Mouse (Mus musculus) ZHBTc4 (cell line): ENCODE results near the gene Olfr1359.
A peak's percentile ranks its signal among the peaks of the same experiment; 100 is the strongest.

Experiments
- DNase-seq: peaks from one replicate; pipeline ENCODE4 v3.0.0-alpha.2; 2011; ENCODE audit warnings: low read depth, low spot score

Olfr1359 gene

DNA sequence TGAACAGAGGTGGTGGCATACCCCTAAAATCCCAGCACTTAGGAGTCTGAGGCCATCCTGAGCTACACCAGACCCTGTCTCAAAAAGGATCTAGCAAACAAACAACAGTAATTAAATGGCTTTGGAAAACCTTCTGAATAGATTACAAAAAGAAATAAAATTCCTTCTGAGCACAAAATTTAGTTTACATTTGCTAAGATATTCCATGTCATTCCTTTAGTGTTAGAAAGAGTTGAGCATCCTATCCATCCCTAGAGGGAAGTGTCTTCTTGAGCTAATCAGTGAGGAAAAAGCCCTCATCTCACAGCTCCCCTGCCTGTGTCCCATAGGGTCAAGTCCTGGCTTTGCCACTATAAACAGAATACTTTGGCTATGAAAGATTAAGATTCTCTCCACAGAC lies at the start of gene Olfr1359:
Gene Olfr1359, plus strand, starts transcription at position 301 of the 400 bp plus-strand sequence.
- DNase-seq, result no peak

DNA sequence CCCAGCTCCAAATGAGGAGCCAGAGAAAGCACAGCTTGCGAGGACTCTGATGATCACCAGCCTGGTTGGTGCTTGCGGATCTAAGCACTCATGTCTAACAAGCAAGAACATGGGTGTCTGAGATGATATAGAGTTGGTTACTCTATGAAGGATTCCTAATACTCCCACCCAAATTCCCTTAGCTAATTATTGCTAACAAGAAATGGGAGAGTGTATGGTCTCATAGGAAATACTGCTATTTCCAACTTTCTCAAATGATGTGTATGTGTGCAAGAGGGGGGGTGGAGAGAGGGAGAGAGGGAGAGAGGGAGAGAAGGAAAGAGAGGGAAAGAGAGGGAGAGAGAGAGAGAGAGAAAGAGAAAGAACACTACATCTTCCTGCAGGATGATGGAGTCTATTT lies 34.6 kb upstream of the Olfr1359 start, which contains the start of gene Olfr1361:
Gene Olfr1361, minus strand, starts transcription at position 101 of the 400 bp plus-strand sequence.
- no peak for DNase-seq

DNA sequence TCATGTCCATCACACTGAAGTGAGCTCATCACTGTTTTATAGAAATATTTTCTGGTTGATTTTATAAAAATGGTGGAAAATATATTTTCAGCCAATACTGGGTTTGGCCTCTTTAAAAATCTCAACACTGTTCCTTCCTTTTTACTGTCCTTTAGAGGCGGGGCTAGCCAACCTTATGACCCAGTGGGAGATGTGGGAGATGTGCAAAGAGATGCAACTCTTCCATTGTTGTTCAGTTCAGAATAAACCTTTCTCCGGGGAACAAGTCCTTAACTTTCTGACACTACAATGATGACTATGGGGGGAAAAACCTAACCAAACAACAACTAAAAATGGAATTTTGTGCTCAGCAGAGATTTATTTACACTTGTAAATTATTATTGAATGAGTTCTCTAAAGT lies 20.6 kb upstream of the Olfr1359 start, which contains the start of gene Olfr1360:
Gene Olfr1360, minus strand, starts transcription at position 101 of the 400 bp plus-strand sequence.
- DNase-seq, result no peak

DNA sequence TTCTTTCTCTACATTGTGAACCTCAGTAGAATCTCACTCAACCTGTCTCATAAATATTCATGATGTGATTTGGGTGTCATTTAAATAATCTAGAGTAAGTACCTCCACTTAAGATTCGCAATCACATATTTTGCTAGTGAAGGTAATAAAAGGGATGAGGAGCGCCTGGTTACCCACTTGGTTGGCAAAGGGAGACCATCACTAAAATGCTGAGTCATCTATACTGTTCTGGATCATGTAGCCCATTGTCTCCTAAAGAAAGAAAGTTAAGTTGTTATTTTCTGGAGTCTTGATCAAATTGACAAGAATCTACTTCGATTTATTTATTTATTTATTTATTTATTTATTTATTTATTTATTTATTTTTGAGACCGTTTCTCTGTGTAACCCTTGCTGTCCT lies 8.8 kb downstream of the Olfr1359 start:
- no peak for DNase-seq

DNA sequence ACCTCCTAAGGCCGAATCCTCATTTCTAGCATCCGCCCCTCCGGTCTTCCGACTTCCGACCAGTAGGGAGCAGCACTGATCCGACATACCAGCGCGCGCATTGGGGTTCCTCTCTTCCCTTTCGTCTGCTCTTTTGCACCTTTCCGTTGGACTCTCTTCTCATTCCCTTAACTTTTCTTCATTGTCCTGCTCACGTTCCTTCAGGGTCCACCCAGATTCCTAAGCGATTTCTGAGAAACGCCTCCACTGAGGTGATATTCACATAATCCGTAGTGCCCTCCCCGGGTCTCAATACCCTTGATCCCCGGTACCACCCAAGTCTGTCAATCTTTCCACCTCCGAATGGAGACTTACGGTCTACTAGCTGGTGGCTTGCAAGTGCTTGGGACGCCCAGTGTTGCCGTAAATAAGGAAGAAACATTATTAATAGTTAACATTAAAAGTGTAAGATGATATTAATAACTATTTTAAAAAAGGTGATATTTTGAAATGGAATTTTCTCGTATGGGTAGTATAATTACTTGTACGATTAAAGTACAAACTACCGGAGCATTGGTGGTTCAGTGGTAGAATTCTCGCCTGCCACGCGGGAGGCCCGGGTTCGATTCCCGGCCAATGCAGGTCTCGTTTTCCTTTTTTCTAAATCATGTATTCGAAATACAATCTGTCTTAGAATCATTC lies 12.3 kb downstream of the Olfr1359 start:
- DNase-seq, result peak; percentile 91

DNA sequence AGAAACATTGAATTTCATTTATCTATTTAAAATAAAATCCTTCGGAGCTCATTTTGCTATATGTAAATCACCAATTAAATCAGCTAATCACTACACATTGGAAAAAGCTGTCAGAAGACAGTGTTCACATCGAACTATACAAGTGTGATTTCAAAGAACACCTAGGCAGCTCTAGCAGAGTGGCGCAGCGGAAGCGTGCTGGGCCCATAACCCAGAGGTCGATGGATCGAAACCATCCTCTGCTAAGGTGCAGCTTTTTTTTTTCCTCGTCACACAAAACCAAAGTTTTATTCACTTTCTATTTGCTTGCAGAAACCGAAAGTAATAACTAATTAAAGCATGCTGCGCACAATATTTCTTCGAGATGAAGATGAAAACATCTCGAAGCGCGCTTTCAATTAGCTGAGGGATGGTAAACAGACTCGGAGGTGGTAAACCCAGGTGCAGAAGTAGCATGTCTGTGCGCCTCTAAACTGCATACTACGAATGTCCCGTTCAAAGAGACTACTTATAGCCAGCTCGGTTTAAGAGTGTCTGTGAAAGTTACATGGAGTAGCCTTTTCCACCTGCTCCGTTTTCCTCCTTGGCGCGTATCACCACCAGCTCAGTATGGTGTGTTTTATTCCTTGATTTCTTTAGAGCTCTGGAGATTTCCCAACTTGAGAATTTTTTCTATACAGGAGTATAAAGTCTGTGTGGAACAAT lies 13.1 kb downstream of the Olfr1359 start:
- peak; percentile 74 for DNase-seq

DNA sequence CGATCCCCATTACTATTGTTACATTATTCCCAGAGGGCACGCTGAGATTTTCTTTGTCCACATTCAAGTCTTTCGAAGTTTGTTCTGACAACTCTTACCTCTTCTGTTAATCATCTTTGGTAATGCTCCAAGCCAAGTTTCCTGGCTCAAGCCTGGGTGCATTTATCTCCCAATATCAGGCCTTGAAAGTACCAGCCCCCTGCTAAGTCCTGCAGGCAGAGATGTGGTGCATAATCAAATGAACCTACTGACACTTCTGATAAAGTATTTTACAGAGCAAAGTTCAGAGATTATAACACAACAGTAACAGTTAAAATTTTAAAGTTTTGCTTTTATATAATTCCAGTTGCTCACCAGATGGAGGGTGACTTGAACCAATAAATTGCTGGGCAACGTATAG lies 13.8 kb downstream of the Olfr1359 start:
- DNase-seq, result no peak

DNA sequence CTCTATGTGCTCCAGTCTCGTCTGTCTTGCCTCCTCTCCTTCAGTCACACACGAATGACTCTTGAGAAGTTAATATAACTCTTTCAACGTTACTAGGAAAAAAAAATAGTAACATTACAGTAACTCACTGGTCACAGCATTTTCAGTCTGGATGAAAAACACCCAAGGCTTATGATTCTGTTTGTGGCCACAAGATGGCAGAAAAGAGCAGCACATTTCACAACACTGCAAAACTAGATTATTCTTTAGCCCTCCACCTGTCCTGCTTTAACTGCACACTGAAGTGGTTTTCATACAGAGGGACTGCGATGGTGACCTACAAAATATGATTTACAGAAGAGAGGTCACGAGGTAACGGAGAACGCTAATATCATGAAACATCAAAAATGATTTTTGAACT lies 16.8 kb downstream of the Olfr1359 start:
- peak; percentile 73 for DNase-seq

DNA sequence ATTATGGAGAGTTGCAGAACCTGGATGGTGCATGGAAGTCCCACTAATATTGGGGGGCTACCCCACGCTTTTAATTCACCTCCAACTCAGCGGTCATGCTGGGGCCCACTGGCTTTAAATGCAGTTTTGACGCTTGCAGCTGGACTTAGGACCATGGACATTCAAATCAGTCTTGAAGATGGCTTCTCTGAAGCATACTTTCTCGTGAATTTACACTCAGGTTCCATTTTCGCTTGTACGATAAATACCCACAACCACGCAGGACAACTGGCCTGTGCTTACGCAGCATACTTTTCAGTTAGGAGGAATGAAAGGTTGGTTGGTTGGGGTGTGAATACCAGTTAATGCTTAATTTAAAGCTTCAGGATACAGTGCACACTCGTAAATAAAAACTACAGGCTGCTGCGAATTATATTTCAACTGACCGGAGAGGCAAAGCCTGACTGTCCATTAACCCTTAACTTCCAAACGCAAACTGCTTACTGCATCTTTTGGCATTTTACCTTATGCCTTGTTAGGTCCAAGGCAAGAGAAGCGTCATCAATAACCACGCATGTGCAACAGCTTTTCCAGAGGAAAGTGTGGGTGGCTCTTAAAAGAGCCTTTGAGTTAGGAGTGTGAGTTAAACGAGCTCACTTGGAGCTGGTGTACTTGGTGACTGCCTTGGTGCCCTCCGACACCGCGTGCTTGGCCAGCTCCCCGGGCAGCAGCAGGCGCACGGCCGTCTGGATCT lies 17.4 kb downstream of the Olfr1359 start:
- DNase-seq, result peak; percentile 52

DNA sequence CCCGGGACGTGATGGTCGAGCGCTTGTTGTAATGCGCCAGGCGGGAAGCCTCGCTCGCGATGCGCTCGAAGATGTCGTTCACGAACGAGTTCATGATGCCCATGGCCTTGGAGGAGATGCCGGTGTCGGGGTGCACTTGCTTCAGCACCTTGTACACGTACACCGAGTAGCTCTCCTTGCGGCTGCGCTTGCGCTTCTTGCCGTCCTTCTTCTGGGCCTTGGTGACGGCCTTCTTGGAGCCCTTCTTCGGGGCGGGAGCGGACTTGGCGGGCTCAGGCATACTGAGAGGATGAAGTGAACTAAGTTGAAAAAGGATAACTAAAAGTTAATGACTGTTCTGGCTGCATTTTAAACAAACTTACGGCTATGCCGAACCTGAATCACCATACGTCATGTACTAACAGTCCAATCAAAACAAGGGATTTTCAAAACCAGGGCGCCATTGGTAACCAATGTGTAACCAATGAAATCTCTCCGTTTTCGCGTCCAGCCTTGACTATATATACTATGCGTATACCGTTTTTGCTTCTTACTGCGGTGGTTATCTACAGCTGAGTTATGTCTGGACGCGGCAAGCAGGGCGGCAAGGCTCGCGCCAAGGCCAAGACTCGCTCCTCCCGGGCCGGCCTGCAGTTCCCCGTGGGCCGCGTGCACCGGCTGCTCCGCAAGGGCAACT lies 18.1 kb downstream of the Olfr1359 start, which contains the start of the genes Hist1h2bl and Hist1h2ai:
Gene Hist1h2bl, minus strand, starts transcription at position 280 of the 676 bp plus-strand sequence.
Gene Hist1h2ai, plus strand, starts transcription at position 559 of the 676 bp plus-strand sequence.
- DNase-seq, result peak; percentile 95

DNA sequence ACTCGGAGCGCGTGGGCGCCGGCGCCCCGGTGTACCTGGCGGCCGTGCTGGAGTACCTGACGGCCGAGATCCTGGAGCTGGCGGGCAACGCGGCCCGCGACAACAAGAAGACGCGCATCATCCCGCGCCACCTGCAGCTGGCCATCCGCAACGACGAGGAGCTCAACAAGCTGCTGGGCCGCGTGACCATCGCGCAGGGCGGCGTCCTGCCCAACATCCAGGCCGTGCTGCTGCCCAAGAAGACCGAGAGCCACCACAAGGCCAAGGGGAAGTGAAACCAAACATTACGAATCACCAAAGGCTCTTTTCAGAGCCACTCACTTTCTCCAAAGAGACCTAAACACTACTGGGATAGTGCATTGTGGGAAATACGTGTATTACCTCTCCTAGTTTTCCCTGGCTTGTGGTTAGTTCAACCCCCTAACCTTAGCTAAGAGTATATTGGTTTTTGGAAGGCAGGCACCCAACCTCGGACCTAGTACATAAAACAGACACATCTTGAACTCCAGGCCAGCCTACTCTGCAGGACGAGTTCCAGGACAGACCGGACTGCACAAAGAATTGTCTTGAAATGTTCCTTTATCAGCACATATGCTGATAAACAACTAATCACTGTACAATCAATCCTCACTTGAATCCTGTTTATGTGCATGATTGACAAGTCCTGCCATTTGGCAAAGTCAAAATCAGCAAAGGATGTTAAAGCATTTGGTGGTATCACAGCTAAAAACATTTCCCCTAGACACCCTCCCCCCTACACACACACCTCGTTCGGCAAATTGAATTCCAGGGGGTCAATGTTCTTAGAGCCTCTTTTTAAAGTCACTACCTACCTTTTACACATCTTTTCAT lies 18.9 kb downstream of the Olfr1359 start:
- peak; percentile 78 for DNase-seq

DNA sequence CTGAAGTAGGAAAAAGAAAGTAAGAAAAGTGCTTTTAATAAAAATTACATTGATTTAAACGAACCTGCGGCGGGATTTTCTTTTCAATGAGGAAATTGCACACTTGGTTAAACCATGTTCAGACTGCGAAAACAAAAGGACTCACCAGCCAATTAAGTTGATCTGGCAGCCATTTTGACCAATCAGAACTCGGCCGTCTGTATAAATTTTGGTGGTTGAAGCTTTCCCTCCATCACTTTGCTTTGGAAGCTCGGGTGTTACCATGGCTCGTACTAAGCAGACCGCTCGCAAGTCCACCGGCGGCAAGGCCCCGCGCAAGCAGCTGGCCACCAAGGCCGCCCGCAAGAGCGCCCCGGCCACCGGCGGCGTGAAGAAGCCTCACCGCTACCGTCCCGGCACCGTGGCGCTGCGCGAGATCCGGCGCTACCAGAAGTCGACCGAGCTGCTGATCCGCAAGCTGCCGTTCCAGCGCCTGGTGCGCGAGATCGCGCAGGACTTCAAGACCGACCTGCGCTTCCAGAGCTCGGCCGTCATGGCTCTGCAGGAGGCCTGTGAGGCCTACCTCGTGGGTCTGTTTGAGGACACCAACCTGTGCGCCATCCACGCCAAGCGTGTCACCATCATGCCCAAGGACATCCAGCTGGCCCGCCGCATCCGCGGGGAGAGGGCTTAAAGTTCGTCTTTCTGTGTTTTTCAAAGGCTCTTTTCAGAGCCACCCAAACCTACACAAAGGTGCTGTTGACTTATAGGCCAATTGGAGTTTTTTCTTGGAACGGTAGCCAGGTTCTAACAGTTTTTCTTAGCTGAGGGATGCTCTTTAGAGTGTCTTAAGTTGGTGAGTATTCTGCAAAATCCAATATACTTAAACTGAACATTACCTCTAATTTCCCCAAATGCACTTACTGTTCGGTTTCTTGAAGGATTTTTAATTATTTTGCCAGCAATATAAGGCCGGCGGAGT lies 19.8 kb downstream of the Olfr1359 start, which contains the start of gene Hist1h3h:
Gene Hist1h3h, plus strand, starts transcription at position 263 of the 961 bp plus-strand sequence.
- peak; percentile 92 for DNase-seq

DNA sequence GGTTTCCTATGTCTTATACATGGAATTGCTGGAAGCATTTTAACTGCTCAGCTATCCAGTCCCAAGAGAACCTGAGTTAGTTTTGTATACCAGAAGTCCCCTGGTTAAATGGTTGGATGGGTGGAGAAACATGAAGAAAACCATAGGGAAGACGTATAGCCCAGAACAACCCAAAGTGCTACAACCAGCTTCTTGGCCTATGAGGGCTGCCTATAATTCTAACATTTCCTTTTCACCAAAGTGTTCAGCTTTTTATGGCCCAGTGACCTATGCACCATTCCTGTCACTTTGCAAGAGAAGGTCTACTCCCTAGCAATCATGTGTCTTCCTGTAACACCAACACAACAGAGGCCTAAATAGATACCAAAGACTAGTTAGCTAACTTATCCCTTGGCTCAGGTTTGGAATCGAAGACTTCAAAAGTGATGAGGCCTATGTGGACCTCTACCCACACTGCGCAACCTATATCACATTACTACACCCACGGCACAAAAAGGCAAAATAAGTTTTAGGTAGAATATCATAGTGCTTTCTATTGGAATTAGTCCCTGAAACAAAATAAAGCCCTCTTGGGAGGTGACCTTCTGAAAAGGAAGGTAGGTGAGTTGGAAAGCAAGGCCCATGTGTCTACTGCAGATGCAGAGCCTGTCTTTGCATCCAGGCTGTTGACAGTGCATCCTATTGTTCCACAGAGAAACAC lies 20.6 kb downstream of the Olfr1359 start:
- peak; percentile 75 for DNase-seq

DNA sequence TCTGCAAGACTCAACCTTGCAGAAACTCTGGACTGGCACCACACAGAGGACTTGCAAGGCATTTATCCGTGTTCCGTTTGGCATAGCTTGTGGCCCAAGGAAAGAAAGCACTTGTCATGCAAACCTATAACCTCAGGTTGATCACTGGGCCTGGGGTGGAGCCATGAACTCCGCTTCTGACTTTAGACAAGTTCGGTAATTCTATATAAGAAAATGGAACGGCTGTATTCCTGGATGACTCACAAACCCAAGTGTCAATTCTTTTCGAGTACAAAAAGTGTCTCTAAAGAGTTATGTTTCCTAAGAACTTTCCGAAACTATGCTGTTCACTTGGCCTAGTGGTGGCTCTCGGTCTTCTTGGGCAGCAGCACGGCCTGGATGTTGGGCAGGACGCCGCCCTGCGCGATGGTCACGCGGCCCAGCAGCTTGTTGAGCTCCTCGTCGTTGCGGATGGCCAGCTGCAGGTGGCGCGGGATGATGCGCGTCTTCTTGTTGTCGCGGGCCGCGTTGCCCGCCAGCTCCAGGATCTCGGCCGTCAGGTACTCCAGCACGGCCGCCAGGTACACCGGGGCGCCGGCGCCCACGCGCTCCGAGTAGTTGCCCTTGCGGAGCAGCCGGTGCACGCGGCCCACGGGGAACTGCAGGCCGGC lies 23.3 kb downstream of the Olfr1359 start:
- peak; percentile 70 for DNase-seq

DNA sequence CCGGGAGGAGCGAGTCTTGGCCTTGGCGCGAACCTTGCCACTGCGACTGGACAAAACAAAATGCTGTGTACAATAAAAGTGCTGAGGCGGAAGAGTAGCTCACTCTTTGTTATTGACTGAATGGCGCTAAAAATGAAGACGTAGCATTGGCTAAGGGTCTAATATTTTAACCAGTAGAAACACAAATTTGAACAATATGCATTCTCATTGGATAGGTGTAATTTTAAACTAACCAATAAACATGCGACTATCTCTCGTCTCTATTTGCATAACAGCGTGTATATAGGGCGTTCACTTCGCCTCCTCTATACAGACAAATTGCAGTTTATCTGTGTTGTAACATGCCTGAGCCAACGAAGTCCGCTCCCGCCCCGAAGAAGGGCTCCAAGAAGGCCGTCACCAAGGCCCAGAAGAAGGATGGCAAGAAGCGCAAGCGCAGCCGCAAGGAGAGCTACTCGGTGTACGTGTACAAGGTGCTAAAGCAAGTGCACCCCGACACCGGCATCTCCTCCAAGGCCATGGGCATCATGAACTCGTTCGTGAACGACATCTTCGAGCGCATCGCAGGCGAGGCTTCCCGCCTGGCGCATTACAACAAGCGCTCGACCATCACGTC lies 24.0 kb downstream of the Olfr1359 start, which contains the start of gene Hist1h2bm:
Gene Hist1h2bm, plus strand, starts transcription at position 288 of the 616 bp plus-strand sequence.
- DNase-seq, result peak; percentile 91

DNA sequence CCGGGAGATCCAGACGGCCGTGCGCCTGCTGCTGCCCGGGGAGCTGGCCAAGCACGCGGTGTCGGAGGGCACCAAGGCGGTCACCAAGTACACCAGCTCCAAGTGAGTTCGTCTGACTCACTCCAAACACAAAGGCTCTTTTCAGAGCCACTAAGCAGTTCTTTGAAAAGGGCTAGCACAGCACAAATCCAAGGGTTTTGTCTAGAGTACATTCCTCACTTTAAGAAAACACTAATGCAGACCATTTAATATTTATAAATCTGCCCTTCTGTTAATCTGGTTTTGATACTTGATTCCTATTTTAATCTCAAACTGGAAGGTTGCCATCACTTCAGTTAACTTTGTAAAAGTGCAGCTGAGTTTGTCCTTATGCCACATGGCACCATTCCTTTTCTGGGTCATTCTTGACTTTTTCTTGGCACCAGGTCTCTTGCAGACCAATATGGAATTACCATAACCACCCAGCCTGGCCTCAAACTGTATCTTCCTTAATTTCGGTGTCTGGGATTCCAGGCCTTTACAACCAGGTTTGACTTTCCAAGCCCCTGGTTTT lies 24.5 kb downstream of the Olfr1359 start:
- DNase-seq, result peak; percentile 44
